Mouse (Mus musculus) CH12.LX (cell line): Measurements from ENCODE around the gene Spop. TPM values are rescaled to one million over a fixed set of nuclear protein-coding genes. Genes with fewer than 3 reads are reported as not detected.

ENCODE experiments used
- DNase-seq: peaks from one replicate; pipeline ENCODE4 v3.0.0-alpha.2; 2013; ENCODE audit errors: extremely low read depth
- H3K27ac ChIP-seq: 2 replicates; pipeline ENCODE4 v1.5.1; 2012; ENCODE audit warnings: low read depth, mild to moderate bottlenecking, control low read depth, moderate library complexity; ENCODE audit not compliant: insufficient read depth
- H3K27me3 ChIP-seq: replicated peaks from 2 replicates; pipeline ENCODE3; 2012; ENCODE audit warnings: inconsistent platforms
- H3K36me3 ChIP-seq, 2 experiments: replicated peaks in 1 of 2; 2 replicates each; pipeline versions ENCODE3 to v1.6.1; 2012; ENCODE audit warnings: inconsistent platforms in 1 of 2, low read length in 1 of 2, mild to moderate bottlenecking in 1 of 2, mixed read lengths in 1 of 2, moderate library complexity in 1 of 2; ENCODE audit not compliant: control insufficient read depth in 1 of 2, insufficient read depth in 1 of 2
- H3K4me1 ChIP-seq, 2 experiments: 2 replicates each; pipeline ENCODE4 v1.6.1; 2012; ENCODE audit warnings: inconsistent platforms in 1 of 2, moderate library complexity in 1 of 2; ENCODE audit not compliant: insufficient read depth in 2 of 2, control insufficient read depth in 1 of 2
- H3K4me2 ChIP-seq: 2 replicates; pipeline ENCODE4 v1.6.1; 2012; ENCODE audit warnings: low read depth, mild to moderate bottlenecking, control low read depth; ENCODE audit not compliant: poor library complexity, insufficient read depth, severe bottlenecking
- H3K4me3 ChIP-seq, 3 experiments: fragments of 150-350 bp in 1 of 3; sonication (generic) in 1 of 3; replicated peaks in 1 of 3; 2 replicates each; pipeline versions ENCODE3 to v1.5.1; 2011 to 2012; ENCODE audit warnings: low read depth in 2 of 3, low read length in 2 of 3, mild to moderate bottlenecking in 2 of 3, moderate library complexity in 2 of 3, control low read depth in 1 of 3, improper control_type of control experiment in 1 of 3, inconsistent platforms in 1 of 3, mixed read lengths in 1 of 3; ENCODE audit not compliant: poor library complexity in 1 of 3
- H3K79me2 ChIP-seq: replicated peaks from 2 replicates; pipeline ENCODE4 v1.6.1; 2012; ENCODE audit warnings: mild to moderate bottlenecking, moderate library complexity; ENCODE audit not compliant: control insufficient read depth, poor library complexity, insufficient read depth, severe bottlenecking; ENCODE audit errors: extremely low read depth
- H3K9ac ChIP-seq: 2 replicates; pipeline ENCODE4 v1.6.1; 2012; ENCODE audit warnings: low read depth, mild to moderate bottlenecking, control low read depth, moderate library complexity; ENCODE audit not compliant: insufficient read depth
- H3K9me3 ChIP-seq: replicated peaks from 2 replicates; pipeline ENCODE3; 2012; ENCODE audit warnings: low read length, inconsistent platforms, mixed read lengths
- CTCF ChIP-seq, 2 experiments: IDR thresholded peaks in 1 of 2; conservative IDR thresholded peaks in 1 of 2; 2 replicates each; pipeline ENCODE4 v1.5.1; 2011 to 2012; ENCODE audit warnings: low read depth in 2 of 2, low read length in 2 of 2, improper control_type of control experiment in 1 of 2, inconsistent platforms in 1 of 2, mild to moderate bottlenecking in 1 of 2, moderate library complexity in 1 of 2
- E2F4 ChIP-seq: IDR thresholded peaks from 2 replicates; pipeline ENCODE4 v1.6.1; 2011; ENCODE audit warnings: low read depth, low read length, improper control_type of control experiment; ENCODE audit not compliant: insufficient replicate concordance
- ELF1 ChIP-seq: IDR thresholded peaks from 2 replicates; pipeline ENCODE4 v1.6.1; 2014; ENCODE audit warnings: low read depth, mild to moderate bottlenecking, inconsistent platforms, low read length, improper control_type of control experiment
- HCFC1 ChIP-seq: IDR thresholded peaks from 2 replicates; pipeline ENCODE4 v1.6.1; 2012; ENCODE audit warnings: low read depth, mild to moderate bottlenecking, inconsistent platforms, low read length, improper control_type of control experiment
- MXI1 ChIP-seq: IDR thresholded peaks from 2 replicates; pipeline ENCODE4 v1.6.1; 2011; ENCODE audit warnings: mild to moderate bottlenecking, low read depth, low read length, improper control_type of control experiment
- NRF1 ChIP-seq: IDR thresholded peaks from 2 replicates; pipeline ENCODE4 v1.6.1; 2014; ENCODE audit warnings: low read depth, mild to moderate bottlenecking, inconsistent platforms, low read length, improper control_type of control experiment, moderate library complexity
- SMC3 ChIP-seq: IDR thresholded peaks from 2 replicates; pipeline ENCODE4 v1.6.1; 2011; ENCODE audit warnings: low read depth, low read length, improper control_type of control experiment
- TBP ChIP-seq: conservative IDR thresholded peaks from 2 replicates; pipeline ENCODE4 v1.6.1; 2011; ENCODE audit warnings: low read depth, low read length, improper control_type of control experiment
- TCF12 ChIP-seq: IDR thresholded peaks from 2 replicates; pipeline ENCODE4 v1.6.1; 2014; ENCODE audit warnings: low read depth, mild to moderate bottlenecking, inconsistent platforms, low read length, improper control_type of control experiment
- ZMIZ1 ChIP-seq: IDR thresholded peaks from 2 replicates; pipeline ENCODE4 v1.6.1; 2012; ENCODE audit warnings: low read depth, mild to moderate bottlenecking, inconsistent platforms, low read length, improper control_type of control experiment
- dilution Hi-C: fragments of 300-500 bp; cut with MboI; formaldehyde crosslinking; loops from 2 replicates; pipeline ENCODE4 v1.14.3; 2020; ENCODE audit warnings: low sequenced_read_pairs; ENCODE audit not compliant: extremely low pct_unique_long_range_greater_than_20kb, extremely low pct_ligation_motif_present
- in situ Hi-C: fragments of 300-500 bp; cut with MboI; formaldehyde crosslinking; loops from 3 replicates; pipeline ENCODE4 v1.14.3; 2019; ENCODE audit warnings: low sequenced_read_pairs, low pct_ligation_motif_present, low pct_unique_long_range_greater_than_20kb, mixed read lengths
- polyA plus RNA-seq: library from polyadenylated mRNA; unstranded; fragments of >175 nt; gene quantifications from 2 replicates; pipeline ENCODE4 v1.2.1, GENCODE M21; 2012; ENCODE audit warnings: low read depth; ENCODE audit not compliant: insufficient read length
- total RNA-seq, 2 experiments: library from RNA; depleted of rRNA; stranded (reverse); fragments of 300-350 nt in 1 of 2; fragments of >200 nt in 1 of 2; gene quantifications; 2 replicates each; pipeline ENCODE4 v1.2.3; 2012 to 2014

Gene Spop
- total and polyA plus RNA-seq, 3 experiments: 42.7 to 103 (median 51.9) TPM

DNA sequence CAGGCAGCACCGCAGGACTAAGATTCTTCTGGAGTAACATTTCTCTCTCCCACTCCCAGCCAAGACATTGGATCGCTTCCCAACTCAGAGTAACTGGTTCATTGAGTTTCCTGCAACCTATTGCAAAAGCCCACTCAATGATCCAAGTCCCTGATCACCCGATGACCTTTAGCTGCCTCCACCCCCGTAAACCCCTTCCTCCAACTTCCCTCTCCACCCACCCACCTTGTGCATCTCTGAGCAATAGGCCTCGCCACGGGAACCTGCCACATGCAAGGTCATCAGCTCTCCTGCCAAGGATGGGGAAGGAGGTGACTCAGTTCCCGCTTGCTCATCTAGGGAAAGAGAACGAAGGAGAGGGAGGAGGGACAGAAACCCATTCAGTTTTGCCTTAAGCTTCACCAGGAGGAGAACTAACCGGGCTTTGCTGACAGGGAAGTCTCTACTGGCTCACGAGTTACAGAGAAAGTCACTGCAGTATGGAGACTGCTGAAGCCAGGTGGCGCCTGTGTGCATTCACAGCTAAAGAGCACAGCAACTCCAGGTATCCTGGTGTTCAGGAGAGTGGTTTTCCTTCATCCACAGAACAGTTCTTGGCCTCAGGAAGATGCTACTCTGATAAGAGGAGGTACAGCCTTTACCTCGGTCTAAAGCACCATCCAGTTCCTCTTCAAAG lies 93.3 kb downstream of the Spop start:
- peaks cover 82% of the 10 kb centered on the region for H3K27me3 ChIP-seq

DNA sequence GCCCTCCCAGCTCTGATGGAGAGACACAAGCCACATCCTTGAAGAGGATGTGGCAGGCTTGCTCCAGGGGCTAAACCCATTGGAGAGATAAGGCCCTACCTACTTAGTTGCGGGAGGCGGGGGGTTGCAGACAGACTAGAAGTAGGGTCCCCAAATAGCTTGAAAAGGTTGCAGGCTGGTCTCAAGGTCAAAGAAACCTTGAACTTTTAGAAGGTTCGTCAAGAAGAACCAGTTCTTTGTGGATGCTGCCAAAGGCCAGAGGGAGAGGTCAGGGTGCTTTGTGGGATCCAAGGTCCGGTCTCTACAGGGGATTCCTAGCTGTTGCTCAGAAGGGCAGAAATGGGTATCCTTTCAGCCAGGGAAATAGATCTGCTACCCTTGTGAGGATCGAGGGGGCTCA lies 93.9 kb downstream of the Spop start:
- H3K4me1 ChIP-seq: peaks cover 24 to 41% of the 10 kb centered on the region in 2 experiments
- in situ Hi-C loops (loop anchor here (10.0 kb wide), 1 partner anchor 383 kb away; the partner anchor contains the start of gene Dlx3), dilution Hi-C loops (no loop called here)
- no peak overlapping the region for H3K4me3 ChIP-seq
- H3K9me3 ChIP-seq: no peaks in the 10 kb centered on the region
- H3K27ac ChIP-seq: no peak overlapping the region
- no peak overlapping the region for H3K4me2 ChIP-seq
- H3K9ac ChIP-seq: no peak overlapping the region
- no peak for DNase-seq
- H3K79me2 ChIP-seq: no peaks in the 10 kb centered on the region
- H3K27me3 ChIP-seq: peaks cover 83% of the 10 kb centered on the region
- TF ChIP-seq ZMIZ1 (no peak), HCFC1 (no peak), NRF1 (0 out of 2 replicates have a peak, but pooled peaks have one; percentile 8), CTCF (conservative IDR thresholded peaks at IDR 0.05 in 1 of 2, IDR thresholded peaks at IDR 0.05 in 1 of 2; ENCODE audit: low read depth in 2 of 2, low read length in 2 of 2) (no peak), TBP (no peak)
- no peaks in the 10 kb centered on the region for H3K36me3 ChIP-seq

More for the DNA sequence above, 93.3 kb downstream of the Spop start:
- Histone ChIP-seq H3K36me3 (no peaks in the 10 kb centered on the region), H3K79me2 (no peaks in the 10 kb centered on the region), H3K27ac (no peak overlapping the region), H3K4me3 (no peak overlapping the region), H3K4me2 (no peak overlapping the region), H3K9me3 (no peaks in the 10 kb centered on the region), H3K4me1 (peaks cover 25 to 43% of the 10 kb centered on the region in 2 experiments), H3K9ac (no peak overlapping the region)
- in situ Hi-C loops (loop anchor here (10.0 kb wide), 1 partner anchor 382 kb away; the partner anchor contains the start of gene Dlx3), dilution Hi-C loops (no loop called here)
- peak; percentile 24 for DNase-seq
- TF ChIP-seq NRF1 (0 out of 2 replicates have a peak, but pooled peaks have one; percentile 9), TCF12 (no peak), ELF1 (0 out of 2 replicates have a peak, but pooled peaks have one; percentile 11), CTCF (conservative IDR thresholded peaks at IDR 0.05 in 1 of 2, IDR thresholded peaks at IDR 0.05 in 1 of 2; ENCODE audit: low read depth in 2 of 2, low read length in 2 of 2) (peak in 1 of 2 experiments; percentile 69; a peak in 2 of 4 replicates), MXI1 (peak; percentile 32; the same call in 1 of the 2 replicates), E2F4 (no peak), SMC3 (peak; percentile 61)
